Mouse (Mus musculus): Measurements from ENCODE around the gene Dlg3.

Dlg3 gene

DNA sequence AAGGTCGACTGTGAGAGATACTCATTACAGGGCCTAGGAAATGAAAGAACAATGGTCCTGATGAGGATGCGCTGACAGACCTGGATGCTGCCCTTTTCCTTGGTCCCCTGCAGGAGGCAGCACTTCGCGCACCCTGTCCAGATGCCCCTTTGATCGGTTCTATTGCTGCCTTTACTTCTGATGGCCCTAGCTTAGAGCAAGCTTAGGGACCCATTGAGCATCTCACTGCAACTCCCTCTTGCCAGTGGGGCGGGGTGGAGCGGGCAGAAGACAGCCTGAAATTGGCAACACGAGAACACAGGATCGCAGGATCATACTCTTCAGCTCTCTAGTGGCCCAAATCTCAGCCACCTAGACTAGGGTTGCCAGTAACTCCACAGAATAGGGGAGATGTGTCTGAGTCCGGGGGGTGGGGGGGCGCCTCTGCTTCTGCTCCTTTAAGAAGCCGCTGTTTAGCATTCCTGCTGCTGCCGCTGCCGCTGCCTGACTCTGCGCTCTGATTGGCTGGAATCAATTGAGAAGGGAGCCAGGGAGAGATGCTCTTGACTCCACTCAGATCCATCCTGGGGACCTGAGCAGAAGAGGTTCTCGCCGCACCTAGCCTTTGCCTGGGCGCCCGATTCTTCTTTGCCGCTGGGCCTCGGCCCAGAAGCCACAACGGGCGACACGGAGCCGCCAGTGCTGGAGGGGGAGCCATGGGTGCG, at the start of gene Dlg3:
TSS of gene Dlg3 (plus strand) at position 542 of the 704 bp plus-strand sequence.
- DNase-seq, result peak; percentile 82

DNA sequence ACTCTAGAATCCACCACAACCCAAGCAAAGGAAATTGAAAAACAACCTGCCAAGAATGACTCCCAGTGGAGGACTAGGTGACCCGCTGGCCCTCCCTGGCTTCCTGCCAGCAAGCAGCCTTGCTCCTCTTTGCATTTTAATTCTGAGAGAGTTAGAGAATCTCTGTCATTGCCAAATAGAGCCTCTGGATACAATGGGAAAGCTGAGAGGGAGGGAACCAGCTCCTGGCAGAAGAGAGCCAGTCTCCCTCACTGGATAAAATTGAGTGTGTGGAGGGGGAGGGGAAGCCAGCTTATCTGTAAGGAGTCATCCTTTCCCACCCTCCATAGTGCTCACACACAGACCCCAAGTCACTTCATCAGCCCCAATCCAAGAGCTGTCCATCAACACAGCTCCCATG, 38.6 kb upstream of the Dlg3 start:
- DNase-seq, result peak; percentile 48 to 58

DNA sequence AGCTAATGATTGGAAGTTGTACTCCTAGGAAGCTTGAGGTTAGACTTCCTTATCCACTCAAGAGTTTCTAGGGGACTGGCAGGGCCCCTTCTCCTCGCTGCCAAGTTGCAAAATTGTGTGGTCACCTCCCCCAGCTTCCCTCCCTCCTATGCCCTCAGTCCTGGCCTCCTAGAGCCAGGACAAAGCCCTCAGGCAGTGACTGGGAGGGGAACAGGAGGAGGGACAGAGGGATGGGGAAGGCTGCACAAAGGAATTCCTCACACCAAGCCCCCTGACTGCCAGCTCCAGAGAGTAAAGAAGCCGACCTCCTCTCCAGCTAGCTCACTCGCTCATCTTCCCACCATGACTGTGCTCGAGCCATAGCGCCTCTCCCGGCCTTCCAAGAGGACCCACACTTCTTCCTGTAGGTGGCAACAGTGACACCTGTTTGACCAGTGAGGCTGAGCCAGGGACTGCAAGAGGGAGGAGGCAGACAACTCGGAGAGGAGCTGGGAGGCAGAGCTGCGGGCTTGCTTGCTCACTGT, 37.8 kb upstream of the Dlg3 start, which contains the start of gene Gdpd2:
TSS of gene Gdpd2 (plus strand) at position 209 of the 524 bp plus-strand sequence.
- peak; percentile 65 to 68 for DNase-seq

DNA sequence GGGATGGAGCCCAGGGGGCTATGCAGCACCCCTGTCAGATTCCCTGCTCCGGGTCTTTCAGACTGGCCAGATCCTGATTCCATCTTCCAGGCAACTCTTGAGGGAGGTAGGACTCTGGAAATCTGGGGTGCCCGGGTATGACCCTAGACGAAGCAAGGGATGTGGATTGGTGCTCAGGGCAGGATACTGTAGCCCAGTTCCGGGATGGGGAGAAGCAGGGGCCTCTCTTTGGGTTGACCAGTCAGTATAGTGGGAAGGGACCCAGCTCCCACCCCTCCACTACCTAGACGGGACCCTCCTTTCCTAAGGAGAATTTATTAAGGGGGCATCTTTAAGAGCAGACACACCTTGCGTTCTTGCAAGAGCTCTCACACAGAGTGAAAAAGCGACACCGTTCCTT, 37.3 kb upstream of the Dlg3 start:
- no peak for DNase-seq

DNA sequence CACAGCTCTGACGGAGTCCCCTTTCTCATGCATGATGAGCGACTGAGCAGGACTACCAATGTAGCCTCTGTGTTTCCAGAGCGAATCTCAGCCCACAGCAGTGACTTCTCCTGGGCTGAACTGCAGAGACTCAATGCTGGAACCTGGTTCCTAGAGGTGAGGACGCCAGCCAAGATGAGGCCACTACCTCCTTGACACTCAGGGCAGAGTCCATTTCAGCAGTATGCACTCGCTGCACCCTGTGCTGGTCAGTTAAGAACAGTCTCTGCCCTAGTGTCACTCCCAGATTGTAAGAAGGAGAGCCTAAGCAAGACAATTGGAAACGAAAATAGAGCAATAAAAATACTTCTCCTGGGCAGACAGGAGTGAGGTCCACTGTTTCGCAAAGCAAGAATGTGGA, 33.2 kb upstream of the Dlg3 start:
- no peak for DNase-seq

DNA sequence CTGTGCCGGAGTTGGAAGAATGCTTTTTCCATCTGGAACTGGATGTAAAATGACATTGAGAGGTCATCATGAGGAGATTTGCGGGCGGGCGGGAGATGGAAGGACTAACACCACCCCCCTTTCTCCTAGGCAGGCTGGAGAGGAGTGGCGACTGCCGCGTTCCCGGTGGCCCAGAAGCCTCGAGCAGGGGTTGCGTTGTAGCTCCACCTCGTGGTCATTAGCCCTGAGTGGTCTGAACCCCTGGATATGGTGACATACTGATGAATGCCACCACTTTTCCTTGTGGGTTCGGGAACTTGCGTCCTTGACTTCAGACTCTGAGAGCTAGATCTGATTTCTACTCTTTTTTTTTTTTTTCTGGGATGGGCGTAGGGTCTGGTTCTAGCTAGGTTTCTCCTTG, 28.6 kb upstream of the Dlg3 start:
- DNase-seq, result peak; percentile 78 to 81

DNA sequence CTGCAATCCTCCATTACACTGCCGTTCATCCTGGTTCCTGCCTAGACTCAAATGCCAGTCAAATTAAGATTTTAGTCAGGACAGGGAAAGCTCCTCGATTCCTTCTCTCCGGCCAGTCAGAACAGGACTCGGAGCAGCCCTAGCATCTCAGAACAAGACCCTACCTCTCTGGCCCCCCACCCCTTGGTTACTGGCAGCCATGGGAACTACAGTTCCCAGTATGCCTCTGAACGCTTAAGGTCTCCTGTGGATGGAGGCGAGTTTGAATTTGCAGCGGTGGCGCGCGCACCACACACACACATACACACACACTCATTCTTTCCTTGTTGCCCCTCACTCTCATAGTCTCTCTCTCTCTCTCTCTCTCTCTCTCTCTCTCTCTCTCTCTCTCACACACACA, 28.1 kb upstream of the Dlg3 start:
- peak; percentile 28 to 31 for DNase-seq

DNA sequence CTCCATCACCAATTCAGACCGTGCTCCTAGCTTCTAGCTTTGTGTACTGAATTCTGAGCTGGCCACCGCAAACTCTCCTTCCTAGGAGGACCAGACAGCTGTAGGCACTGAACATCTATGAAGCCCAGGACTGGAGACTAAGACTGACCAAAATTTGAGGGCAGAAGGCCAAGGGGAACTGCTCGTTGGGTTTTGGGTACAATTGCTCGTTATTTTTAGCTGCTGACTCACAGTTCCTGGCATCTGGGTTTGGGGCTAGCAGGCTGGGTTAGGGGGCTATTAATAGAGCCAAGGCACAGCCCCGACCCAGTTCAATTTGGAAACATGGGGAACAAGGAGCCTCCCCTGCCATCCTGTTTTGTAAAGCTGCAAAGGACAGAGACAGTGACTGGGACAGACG, 26.7 kb upstream of the Dlg3 start:
- no peak for DNase-seq

DNA sequence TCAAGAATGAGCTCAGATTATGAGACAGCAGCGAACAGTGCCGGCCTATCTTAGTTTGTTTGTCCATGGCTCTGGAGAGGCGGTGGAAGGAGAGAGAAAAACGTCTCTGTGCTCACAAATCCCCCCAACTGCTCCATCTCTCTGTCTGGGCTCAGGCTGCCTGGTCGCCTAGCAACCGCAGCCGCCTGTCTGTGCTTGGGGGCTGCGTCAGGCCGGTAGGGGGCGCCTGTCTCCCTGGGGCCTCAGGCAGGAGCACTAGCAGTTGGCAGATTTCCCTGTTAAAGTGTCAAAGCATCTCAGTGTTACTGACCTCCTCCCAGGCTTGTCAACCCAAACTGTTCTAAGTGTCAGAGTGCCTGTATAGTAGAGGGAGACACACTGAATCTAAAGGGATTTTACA, 25.6 kb upstream of the Dlg3 start:
- DNase-seq, result peak; percentile 85 to 87

DNA sequence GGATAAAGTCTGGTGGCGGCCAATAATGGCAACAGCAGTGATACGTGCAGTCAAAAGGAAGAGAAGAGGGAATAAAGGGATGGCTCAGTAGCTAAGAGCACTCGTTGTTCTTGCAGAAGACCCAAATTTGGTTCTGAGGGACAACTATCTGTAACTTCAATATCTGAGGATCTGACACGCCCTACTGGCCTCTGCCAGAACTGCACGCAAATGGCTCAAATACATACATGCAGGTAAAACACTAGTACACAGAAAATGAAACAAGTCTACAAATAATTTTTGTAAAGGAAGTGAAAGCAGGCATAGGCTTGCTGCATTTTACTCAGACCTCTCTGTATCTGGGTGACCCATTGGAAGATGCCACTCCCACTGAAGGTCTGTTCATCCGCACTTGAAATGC, 1.7 kb upstream of the Dlg3 start:
- DNase-seq, result peak; percentile 36 to 38

DNA sequence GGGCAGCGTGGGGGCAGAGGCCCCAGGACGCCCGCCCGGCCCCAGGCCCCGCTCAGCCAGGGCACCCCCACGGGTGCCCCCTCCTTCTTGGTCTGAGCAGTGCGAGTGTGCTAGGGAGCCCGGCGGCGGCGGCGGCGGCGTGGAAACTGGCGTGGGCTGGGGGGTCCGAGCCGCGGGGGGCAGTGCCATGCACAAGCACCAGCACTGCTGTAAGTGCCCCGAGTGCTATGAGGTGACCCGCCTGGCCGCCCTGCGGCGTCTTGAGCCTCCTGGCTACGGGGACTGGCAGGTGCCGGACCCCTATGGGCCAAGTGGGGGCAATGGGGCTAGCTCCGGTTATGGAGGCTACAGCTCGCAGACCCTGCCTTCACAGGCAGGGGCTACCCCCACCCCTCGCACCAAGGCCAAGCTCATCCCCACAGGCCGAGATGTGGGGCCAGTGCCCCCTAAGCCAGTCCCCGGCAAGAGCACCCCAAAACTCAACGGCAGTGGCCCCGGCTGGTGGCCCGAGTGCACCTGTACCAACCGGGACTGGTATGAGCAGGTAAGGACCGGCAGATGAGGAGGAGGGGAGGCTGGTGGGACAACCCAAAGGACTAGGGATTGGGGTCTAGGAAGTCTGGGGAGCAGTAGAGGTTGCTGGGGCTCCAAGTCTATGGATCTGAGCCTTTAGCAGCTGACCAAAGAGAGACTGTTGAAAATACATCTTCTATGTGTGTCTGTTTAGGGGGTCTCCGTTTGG, 534 bp downstream of the Dlg3 start:
- DNase-seq, result peak in 1 of 2 experiments; percentile 53

DNA sequence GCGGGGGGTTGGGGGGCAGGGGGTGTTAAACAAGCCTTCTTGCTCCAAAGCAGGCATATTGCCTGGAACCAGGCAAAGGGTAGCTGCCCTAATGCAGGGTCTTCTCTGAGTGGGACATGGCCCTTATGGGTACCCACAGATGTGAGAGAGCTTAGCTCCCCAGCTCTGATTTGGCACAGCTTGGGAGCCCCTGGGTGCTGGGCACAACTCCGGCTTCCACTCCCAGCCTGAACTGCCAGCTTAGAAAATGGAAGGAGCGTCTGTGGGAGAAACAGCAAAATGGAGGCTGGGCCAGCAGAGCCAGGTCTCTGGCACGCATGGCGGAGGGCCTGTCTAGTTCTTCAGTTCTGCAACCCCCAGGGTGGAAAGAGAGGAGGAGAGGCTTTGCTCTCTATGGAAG, 1.8 kb downstream of the Dlg3 start:
- DNase-seq, result peak; percentile 56 to 67

DNA sequence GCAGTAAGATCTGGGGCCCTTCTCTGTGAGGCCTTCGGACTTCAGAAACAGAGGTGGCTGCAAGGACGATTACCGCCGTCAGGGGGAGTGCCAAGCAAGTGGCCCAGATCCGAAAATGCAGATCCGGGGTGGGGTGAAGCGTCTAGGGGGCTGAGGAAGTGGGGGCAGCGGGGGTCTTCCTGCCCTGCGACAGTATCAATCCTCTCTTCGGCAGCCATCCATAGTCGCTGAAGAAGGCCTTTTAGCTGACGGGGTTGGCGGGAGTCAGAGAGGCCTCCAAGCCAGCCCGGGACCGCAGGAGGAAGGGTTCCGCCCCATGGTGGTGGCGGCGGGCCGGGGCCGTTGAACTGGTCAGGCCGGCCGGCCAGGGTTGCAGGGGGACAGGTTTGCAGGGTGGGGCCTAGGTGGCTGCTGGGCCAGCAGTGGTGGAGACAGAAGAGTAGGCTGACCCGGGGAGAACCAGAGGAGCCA, 6.9 kb downstream of the Dlg3 start:
- DNase-seq, result peak; percentile 69 to 74

DNA sequence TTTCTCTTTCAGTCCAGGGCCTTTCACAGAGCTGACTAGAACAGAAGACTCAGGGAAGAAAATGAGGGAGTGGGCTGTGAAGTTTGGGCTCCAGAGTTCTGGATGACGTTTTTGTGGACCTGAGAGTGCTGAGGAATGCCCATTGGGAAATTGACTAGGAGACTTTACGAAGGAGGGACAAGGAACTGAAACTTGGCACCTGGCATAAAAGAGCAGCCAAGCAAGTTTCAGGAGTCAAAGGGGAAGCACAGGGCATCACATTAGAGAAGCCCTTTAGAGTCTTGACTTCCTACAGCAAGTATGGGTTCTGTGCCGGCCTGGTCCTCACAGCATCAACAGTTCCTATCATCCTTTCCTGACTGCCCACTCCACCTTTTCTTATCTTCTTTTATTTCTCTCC, 7.9 kb downstream of the Dlg3 start:
- no peak for DNase-seq

DNA sequence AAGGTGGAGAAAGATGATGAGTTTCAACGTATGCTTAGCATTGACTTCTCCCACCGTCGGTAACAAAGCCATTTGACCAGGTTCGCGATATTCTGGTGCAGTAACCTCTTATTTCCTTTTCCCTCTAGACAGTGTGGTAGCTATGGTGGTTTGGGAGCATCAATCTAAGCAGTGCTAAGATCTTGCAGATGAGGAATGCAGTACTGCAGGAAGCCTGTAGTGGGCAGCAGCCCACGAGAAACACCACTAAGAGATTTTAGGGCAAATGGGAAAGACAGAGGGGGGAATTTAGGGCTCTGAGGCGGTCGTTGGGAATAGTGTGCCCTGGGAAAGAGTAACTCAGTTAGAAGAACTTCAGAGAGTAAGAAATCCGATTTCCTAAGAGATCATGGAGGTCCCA, 9.0 kb downstream of the Dlg3 start:
- DNase-seq, result peak; percentile 73 to 75

DNA sequence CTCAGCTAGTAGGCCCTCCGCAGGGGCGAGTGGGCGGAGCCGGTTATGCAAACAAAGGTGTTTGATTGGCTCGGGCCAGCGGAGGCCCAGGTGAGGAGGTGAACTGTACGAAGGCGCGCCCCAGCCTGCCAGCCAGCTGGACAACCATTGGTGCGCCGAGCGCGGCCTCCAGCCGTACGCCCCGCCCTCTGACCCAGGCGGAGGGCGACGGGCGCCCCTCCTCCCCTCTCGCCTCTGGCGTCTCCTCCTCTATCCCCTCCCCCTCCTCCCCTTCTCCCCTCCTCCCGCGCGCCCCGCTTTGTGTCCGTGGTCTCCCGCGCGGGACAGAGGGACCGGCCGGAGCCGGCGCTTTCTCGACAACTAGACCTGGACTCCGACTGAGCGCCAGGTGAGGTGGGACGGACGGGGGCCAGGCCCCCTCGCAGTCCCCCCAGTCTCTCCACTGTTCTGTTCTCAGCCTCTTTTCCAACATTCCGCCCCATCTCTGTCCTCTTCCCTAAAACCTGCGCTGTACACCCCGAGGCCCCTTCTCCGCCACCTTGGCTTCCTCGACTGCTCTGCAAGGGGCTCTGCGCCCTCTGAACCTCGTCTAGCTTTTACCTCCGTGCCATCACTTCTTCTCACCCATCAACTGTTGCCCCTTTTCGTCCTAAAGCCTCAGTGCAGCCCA, 9.6 kb downstream of the Dlg3 start:
- peak; percentile 69 to 80 for DNase-seq

DNA sequence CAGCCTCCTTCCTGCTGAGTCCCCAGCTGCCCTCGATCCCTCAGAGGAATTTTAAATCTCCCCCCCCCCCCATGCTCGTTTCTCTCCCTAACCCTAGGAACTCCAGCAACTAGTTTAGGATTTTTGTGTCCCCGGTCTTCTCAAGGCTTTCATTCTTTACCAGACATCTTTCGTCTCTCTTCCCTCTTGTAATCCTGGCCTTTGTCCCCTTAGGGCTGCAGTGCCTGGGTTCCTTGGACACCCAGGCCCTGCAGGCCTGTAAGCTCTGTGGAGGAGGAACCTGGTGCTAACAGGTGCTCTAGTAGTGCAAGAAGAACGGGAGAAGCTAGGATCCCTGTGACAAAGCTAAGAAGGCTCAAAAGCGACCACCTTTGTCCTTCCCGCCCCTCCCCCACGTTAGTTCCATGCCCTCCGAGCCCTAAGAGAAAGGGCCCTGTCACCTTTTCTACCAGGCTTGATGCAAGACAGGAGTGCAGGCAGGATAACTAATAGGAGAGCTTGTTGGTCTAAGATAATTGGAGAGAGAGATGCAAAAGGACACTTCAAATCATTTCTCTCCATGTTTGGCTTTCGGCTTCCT, 10.2 kb downstream of the Dlg3 start:
- peak in 1 of 2 experiments; percentile 15 for DNase-seq

DNA sequence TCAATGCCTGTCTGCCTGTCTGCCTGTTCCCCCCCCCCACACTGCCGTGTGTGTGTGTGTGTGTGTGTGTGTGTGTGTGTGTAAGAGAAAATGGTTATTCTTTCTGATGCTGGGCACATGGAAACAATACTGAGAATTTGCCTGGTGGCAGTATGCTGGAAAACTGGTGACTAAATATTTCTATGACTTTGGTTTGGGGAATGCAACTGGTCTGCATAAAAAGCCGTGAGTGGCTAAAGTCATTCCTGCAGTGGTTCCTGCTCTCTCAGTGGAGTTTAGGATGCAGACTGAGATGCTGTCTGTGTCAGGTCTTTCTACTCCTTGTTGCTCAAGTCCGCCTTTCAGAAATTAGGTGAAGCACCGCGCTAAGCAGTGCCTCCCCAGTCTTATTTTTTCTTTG, 10.9 kb downstream of the Dlg3 start:
- no peak for DNase-seq

DNA sequence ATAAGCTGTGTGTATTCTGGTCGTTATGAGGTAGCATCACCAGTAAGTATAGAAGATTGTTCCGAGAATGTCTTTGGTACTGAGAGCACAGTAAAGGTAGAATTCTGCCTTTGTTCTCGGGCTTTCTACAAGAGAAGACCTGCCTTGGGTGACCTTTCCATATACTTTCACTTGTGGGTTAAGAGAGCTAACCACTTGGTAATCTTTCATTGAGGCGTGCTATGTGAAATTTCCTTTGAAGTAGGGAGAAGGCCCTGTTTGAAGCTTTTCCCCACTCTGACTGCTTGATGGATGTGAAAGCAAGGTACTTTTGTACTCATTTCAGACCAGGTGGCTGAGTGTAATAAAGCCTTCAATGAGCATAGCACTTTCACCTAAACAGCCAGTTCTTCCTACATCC, 21.8 kb downstream of the Dlg3 start:
- no peak for DNase-seq

DNA sequence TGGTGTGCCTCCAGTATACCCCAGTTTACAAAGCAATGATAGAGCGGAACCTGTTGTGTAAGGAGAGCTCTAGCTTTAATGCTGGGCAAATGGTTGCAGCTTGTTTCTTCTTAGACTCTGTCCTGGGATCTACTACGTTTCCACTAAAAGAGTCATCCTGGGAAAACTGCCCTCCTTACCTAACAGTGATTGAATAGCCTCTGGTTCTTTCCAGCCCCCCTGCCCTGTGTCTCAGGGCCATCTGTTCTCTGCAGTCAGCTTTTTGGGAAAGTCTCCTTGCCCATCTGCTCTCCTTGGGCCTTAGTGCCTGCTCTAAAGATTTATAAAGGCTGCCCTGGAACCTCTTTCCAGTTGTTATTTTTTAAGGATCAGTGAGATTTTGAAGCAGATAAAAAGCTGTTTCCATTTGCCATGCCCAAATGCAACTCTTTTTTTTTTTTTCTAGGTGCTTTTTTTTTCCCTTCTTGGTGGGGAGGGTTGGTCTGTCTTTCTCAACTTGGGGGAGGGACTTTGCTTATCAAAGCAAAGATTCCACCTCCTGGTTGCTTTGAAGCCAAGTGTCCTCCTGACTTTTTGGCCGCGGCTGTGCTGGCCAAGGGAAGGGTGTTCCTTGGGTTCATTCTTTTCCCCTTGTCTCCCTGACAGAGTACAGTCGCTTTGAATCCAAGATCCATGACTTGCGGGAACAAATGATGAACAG, 28.7 kb downstream of the Dlg3 start:
- DNase-seq, result peak; percentile 65 to 74

DNA sequence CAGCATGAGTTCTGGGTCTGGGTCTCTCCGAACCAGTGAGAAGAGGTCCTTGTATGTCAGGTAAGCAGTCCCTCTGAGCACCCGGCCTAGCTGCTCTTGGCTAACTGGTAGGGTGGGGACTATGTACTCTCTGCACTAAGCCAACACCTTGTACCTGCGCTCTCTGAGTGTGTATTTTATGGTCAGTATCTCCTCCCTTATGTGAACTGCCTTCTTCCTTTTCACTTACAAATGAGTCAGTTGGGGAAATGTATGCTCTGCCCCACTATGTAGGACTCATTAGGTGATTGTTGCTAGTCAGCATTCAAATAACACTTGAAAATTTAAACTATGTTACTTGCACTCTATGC, 29.2 kb downstream of the Dlg3 start:
- no peak for DNase-seq

DNA sequence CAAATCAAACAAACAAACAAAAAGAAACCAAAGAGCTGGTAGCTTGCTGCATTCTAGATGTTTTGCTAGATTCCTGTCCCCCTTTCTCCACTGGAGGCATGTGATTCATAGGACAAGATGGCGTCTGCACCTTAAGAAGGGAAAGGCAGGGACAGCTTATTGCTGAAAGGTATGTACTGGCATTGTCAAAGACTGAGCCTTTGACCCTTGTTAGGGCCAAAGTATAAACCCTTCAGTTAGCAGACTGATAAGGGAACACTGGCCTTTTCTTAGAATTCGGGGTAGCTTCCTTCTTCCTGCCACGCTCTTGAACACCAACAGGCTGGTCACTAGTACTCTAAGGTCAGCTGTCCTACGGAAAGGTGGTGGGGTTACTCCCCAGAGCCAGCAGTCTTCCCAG, 29.8 kb downstream of the Dlg3 start:
- DNase-seq, result no peak
